Mouse (Mus musculus): Measurements from ENCODE around the gene Fgfr2. TPM values are rescaled to one million over a fixed set of nuclear protein-coding genes. Genes with fewer than 3 reads are reported as not detected.

The Fgfr2 gene
- polyA plus RNA-seq, 1 experiment from 2014 or later, result 24.1 TPM

DNA sequence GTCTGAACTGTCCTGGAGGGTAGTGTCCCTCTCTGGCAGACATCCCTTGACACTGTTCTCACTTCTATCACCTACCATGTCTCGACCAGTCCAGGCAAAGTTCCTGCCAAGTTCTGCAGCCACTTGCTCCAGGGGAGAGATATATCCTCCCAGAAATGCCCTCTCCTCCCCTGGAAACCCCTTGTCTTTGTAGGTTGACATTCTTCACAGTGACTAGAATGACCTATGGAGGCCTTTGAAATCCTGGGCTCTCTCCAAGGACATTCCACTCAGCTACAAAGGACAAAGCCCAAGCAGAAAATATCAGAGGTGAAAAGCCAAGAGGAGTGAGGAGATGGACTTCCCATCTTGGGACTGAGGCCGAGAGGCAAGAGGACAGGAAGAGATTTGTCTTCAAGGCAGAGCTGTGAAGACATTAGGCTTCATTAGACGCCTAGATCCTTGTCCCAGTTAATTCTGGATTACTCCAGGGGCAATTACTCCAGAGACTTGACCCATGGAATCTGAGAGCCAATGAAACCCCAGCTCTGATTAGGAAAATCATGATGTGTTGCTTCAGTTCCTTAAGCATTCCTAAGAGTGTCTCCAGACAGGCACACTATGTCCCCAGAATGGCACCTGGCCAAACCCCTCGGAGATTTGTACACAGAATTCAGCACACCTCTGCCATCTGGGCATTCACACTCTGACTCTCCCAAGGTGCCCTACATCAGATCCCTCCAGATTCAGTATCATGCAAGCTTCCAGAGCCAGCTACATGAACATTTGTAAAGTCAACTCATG, 826.3 kb downstream of the Fgfr2 start:
- Histone ChIP-seq H3K4me1 (ENCODE audit: control insufficient read depth, insufficient read depth, low read depth, low read length) (peaks cover 6% of the 10 kb centered on the region), H3K27me3 (replicated peaks; ENCODE audit: control insufficient read depth, insufficient read depth, low read length) (no peaks in the 10 kb centered on the region), H3K4me3 (ENCODE audit: low read length) (no peak overlapping the region), H3K36me3 (ENCODE audit: control insufficient read depth, insufficient read depth, low read length) (no peaks in the 10 kb centered on the region), H3K9ac (ENCODE audit: low read depth, low read length) (no peak overlapping the region), H3K27ac (ENCODE audit: low read depth, low read length) (no peak overlapping the region), H3K9me3 (ENCODE audit: control insufficient read depth, low read length) (no peaks in the 10 kb centered on the region), H3K4me2 (ENCODE audit: low read length) (no peak overlapping the region)
- 76% methylated on average over 4 of the region's 4 CpGs for WGBS
- ATAC-seq, result no peak

- no peak overlapping the region for H3K9ac ChIP-seq (ENCODE audit: low read depth, low read length)
- ATAC-seq, result no peak
- no peaks in the 10 kb centered on the region for H3K27me3 ChIP-seq (replicated peaks; ENCODE audit: control insufficient read depth, insufficient read depth, low read length)
- no peaks in the 10 kb centered on the region for H3K36me3 ChIP-seq (ENCODE audit: control insufficient read depth, insufficient read depth, low read length)
- no peaks in the 10 kb centered on the region for H3K9me3 ChIP-seq (ENCODE audit: control insufficient read depth, low read length)
- no peak overlapping the region for H3K4me2 ChIP-seq (ENCODE audit: low read length)
- no peak overlapping the region for H3K27ac ChIP-seq (ENCODE audit: low read depth, low read length)
- H3K4me1 ChIP-seq (ENCODE audit: control insufficient read depth, insufficient read depth, low read depth, low read length), result peaks cover 6% of the 10 kb centered on the region
- no peak overlapping the region for H3K4me3 ChIP-seq (ENCODE audit: low read length)
- 70% methylated on average over 3 of the region's 3 CpGs for WGBS
Observed at GRCm38 (mm10) chr7:132296132-132296531, 827.0 kb downstream of the Fgfr2 start.

GRCm38 (mm10) chr7:132287340-132287664, 835.8 kb downstream of the Fgfr2 start:
- Histone ChIP-seq H3K9ac (ENCODE audit: low read depth, low read length) (0 out of 2 replicates have a peak overlapping the region, but pooled peaks have one; percentile 27), H3K27me3 (replicated peaks; ENCODE audit: control insufficient read depth, insufficient read depth, low read length) (no peaks in the 10 kb centered on the region), H3K4me2 (ENCODE audit: low read length) (no peak overlapping the region), H3K4me1 (ENCODE audit: control insufficient read depth, insufficient read depth, low read depth, low read length) (peaks cover 42% of the 10 kb centered on the region), H3K4me3 (ENCODE audit: low read length) (no peak overlapping the region), H3K27ac (ENCODE audit: low read depth, low read length) (no peak overlapping the region), H3K36me3 (ENCODE audit: control insufficient read depth, insufficient read depth, low read length) (no peaks in the 10 kb centered on the region), H3K9me3 (ENCODE audit: control insufficient read depth, low read length) (no peaks in the 10 kb centered on the region)
- ATAC-seq, result peak; percentile 18; the same call in 1 of the 2 replicates
- 76% methylated on average over 3 of the region's 3 CpGs for WGBS

DNA sequence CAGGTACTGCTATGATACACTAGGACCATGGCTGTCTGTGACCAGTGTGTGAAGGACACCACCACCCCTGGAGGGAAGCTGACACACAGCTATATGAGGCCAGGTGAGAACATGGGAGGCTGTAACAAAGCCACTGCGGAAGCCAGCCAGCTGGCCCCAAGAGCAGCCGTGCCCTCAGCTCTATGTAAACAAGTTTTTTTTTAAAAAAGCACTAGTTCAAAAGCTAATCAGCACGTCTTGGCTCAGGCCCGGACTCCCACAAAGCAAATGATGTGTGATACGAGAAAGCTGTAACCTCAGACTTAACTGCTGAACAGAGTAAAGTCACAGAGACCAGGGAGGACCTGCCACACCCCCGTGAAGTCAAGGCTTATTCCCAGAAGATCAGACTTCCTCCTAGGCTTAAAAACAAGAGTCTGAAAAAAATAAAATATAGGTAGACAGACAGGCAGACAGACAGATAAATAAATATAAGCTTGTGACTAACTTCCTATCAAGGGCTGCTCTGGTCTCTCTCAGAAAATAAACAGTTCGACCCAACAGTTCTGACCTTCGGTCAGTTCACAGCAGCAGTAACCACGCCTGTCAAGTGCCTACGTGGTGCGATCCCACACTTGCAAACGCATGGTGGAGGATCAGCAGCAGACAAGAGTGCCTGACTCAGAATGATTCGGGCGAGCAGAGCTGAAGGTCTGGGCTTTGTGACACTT, 836.4 kb downstream of the Fgfr2 start:
- Histone ChIP-seq H3K27me3 (replicated peaks; ENCODE audit: control insufficient read depth, insufficient read depth, low read length) (no peaks in the 10 kb centered on the region), H3K4me1 (ENCODE audit: control insufficient read depth, insufficient read depth, low read depth, low read length) (peaks cover 45% of the 10 kb centered on the region), H3K27ac (ENCODE audit: low read depth, low read length) (0 out of 2 replicates have a peak overlapping the region, but pooled peaks have one; percentile 32), H3K9me3 (ENCODE audit: control insufficient read depth, low read length) (no peaks in the 10 kb centered on the region), H3K36me3 (ENCODE audit: control insufficient read depth, insufficient read depth, low read length) (no peaks in the 10 kb centered on the region), H3K4me2 (ENCODE audit: low read length) (no peak overlapping the region), H3K9ac (ENCODE audit: low read depth, low read length) (0 out of 2 replicates have a peak overlapping the region, but pooled peaks have one; percentile 27), H3K4me3 (ENCODE audit: low read length) (no peak overlapping the region)
- WGBS, result 38% methylated on average over 14 of the region's 14 CpGs
- ATAC-seq, result peak; percentile 46; the same call in 1 of the 2 replicates

GRCm38 (mm10) chr7:132284795-132285194, 838.4 kb downstream of the Fgfr2 start:
- 7% methylated on average over 1 of the region's 1 CpGs for WGBS
- H3K36me3 ChIP-seq (ENCODE audit: control insufficient read depth, insufficient read depth, low read length), result no peaks in the 10 kb centered on the region
- peaks cover 45% of the 10 kb centered on the region for H3K4me1 ChIP-seq (ENCODE audit: control insufficient read depth, insufficient read depth, low read depth, low read length)
- no peak overlapping the region for H3K4me2 ChIP-seq (ENCODE audit: low read length)
- H3K9me3 ChIP-seq (ENCODE audit: control insufficient read depth, low read length), result no peaks in the 10 kb centered on the region
- H3K9ac ChIP-seq (ENCODE audit: low read depth, low read length), result no peak overlapping the region; the same call in 1 of the 2 replicates
- no peak for ATAC-seq
- peak overlapping the region; percentile 68; the same call in 1 of the 2 replicates for H3K27ac ChIP-seq (ENCODE audit: low read depth, low read length)
- no peaks in the 10 kb centered on the region for H3K27me3 ChIP-seq (replicated peaks; ENCODE audit: control insufficient read depth, insufficient read depth, low read length)
- no peak overlapping the region for H3K4me3 ChIP-seq (ENCODE audit: low read length)

- H3K9me3 ChIP-seq (ENCODE audit: control insufficient read depth, low read length), result no peaks in the 10 kb centered on the region
- peak overlapping the region; percentile 68; the same call in 1 of the 2 replicates for H3K27ac ChIP-seq (ENCODE audit: low read depth, low read length)
- H3K4me1 ChIP-seq (ENCODE audit: control insufficient read depth, insufficient read depth, low read depth, low read length), result peaks cover 45% of the 10 kb centered on the region
- 37% methylated on average over 7 of the region's 7 CpGs for WGBS
- H3K9ac ChIP-seq (ENCODE audit: low read depth, low read length), result no peak overlapping the region
- H3K36me3 ChIP-seq (ENCODE audit: control insufficient read depth, insufficient read depth, low read length), result no peaks in the 10 kb centered on the region
- H3K4me3 ChIP-seq (ENCODE audit: low read length), result no peak overlapping the region
- no peak for ATAC-seq
- no peaks in the 10 kb centered on the region for H3K27me3 ChIP-seq (replicated peaks; ENCODE audit: control insufficient read depth, insufficient read depth, low read length)
- H3K4me2 ChIP-seq (ENCODE audit: low read length), result no peak overlapping the region
Observed at GRCm38 (mm10) chr7:132284048-132284737, 839.0 kb downstream of the Fgfr2 start.

GRCm38 (mm10) chr7:132282576-132282975, 840.6 kb downstream of the Fgfr2 start:
- peaks cover 38% of the 10 kb centered on the region for H3K4me1 ChIP-seq (ENCODE audit: control insufficient read depth, insufficient read depth, low read depth, low read length)
- no peak overlapping the region for H3K4me2 ChIP-seq (ENCODE audit: low read length)
- no peaks in the 10 kb centered on the region for H3K9me3 ChIP-seq (ENCODE audit: control insufficient read depth, low read length)
- H3K9ac ChIP-seq (ENCODE audit: low read depth, low read length), result no peak overlapping the region
- H3K4me3 ChIP-seq (ENCODE audit: low read length), result no peak overlapping the region
- 0 out of 2 replicates have a peak overlapping the region, but pooled peaks have one; percentile 23 for H3K27ac ChIP-seq (ENCODE audit: low read depth, low read length)
- H3K36me3 ChIP-seq (ENCODE audit: control insufficient read depth, insufficient read depth, low read length), result no peaks in the 10 kb centered on the region
- ATAC-seq, result no peak
- WGBS, result 97% methylated on average over 2 of the region's 2 CpGs
- no peaks in the 10 kb centered on the region for H3K27me3 ChIP-seq (replicated peaks; ENCODE audit: control insufficient read depth, insufficient read depth, low read length)

- no peaks in the 10 kb centered on the region for H3K27me3 ChIP-seq (replicated peaks; ENCODE audit: control insufficient read depth, insufficient read depth, low read length)
- no peak overlapping the region for H3K4me2 ChIP-seq (ENCODE audit: low read length)
- H3K9me3 ChIP-seq (ENCODE audit: control insufficient read depth, low read length), result no peaks in the 10 kb centered on the region
- H3K9ac ChIP-seq (ENCODE audit: low read depth, low read length), result no peak overlapping the region
- 76% methylated on average over 3 of the region's 3 CpGs for WGBS
- H3K4me3 ChIP-seq (ENCODE audit: low read length), result no peak overlapping the region
- H3K27ac ChIP-seq (ENCODE audit: low read depth, low read length), result 0 out of 2 replicates have a peak overlapping the region, but pooled peaks have one; percentile 23
- no peak for ATAC-seq
- H3K36me3 ChIP-seq (ENCODE audit: control insufficient read depth, insufficient read depth, low read length), result no peaks in the 10 kb centered on the region
- H3K4me1 ChIP-seq (ENCODE audit: control insufficient read depth, insufficient read depth, low read depth, low read length), result peaks cover 34% of the 10 kb centered on the region
Observed at GRCm38 (mm10) chr7:132282161-132282560, 841.0 kb downstream of the Fgfr2 start.

DNA sequence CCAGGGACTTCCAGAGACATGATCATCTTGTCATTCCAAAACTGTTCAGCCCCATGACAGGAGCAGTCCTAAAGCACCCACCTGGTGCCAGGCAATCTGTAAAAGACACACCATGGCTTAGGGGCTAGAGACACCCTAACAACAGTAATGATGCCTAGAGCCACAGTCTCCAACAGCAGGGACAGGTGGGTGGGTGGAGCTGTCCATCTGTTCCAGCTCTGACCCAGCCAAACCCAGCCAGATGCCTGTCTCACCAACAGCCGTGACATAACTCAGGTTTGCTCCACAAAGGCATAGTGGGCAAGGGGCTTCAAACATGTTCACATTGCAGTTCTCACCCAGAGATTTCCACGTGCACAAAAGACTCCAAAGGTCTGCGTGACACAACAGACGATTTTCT, 841.4 kb downstream of the Fgfr2 start:
- H3K4me2 ChIP-seq (ENCODE audit: low read length), result no peak overlapping the region
- H3K9ac ChIP-seq (ENCODE audit: low read depth, low read length), result no peak overlapping the region
- peak; percentile 76 for ATAC-seq
- H3K36me3 ChIP-seq (ENCODE audit: control insufficient read depth, insufficient read depth, low read length), result no peaks in the 10 kb centered on the region
- H3K27me3 ChIP-seq (replicated peaks; ENCODE audit: control insufficient read depth, insufficient read depth, low read length), result no peaks in the 10 kb centered on the region
- H3K4me1 ChIP-seq (ENCODE audit: control insufficient read depth, insufficient read depth, low read depth, low read length), result peaks cover 30% of the 10 kb centered on the region
- 32% methylated on average over 4 of the region's 4 CpGs for WGBS
- no peaks in the 10 kb centered on the region for H3K9me3 ChIP-seq (ENCODE audit: control insufficient read depth, low read length)
- no peak overlapping the region for H3K4me3 ChIP-seq (ENCODE audit: low read length)
- H3K27ac ChIP-seq (ENCODE audit: low read depth, low read length), result no peak overlapping the region; the same call in 1 of the 2 replicates
